Mouse (Mus musculus) thymus, adult 2 months (tissue): ENCODE measurements around the gene Sema7a. TPM values are rescaled to one million over a fixed set of nuclear protein-coding genes. Genes with fewer than 3 reads are reported as not detected.

Source experiments
- DNase-seq: peaks from one replicate; pipeline ENCODE4 v3.0.0; 2021
- H3K27ac ChIP-seq: fragments of 200-500 bp; 2 replicates; pipeline ENCODE4 v1.5.1; 2012; ENCODE audit warnings: low read length, control low read depth; ENCODE audit not compliant: control insufficient read depth, insufficient read depth
- H3K27me3 ChIP-seq: fragments of 200-500 bp; 2 replicates; pipeline ENCODE4 v1.6.1; 2012; ENCODE audit warnings: mild to moderate bottlenecking, low read length, moderate library complexity, mixed read lengths; ENCODE audit not compliant: control insufficient read depth, insufficient read depth
- H3K36me3 ChIP-seq: fragments of 200-500 bp; 2 replicates; pipeline ENCODE4 v1.6.1; 2012; ENCODE audit warnings: mild to moderate bottlenecking, low read length, moderate library complexity; ENCODE audit not compliant: control insufficient read depth, insufficient read depth
- H3K4me1 ChIP-seq: fragments of 200-500 bp; replicated peaks from 2 replicates; pipeline ENCODE4 v1.6.1; 2012; ENCODE audit warnings: low read length; ENCODE audit not compliant: control insufficient read depth, insufficient read depth
- H3K4me3 ChIP-seq: fragments of 200-500 bp; 2 replicates; pipeline ENCODE4 v1.5.1; 2012; ENCODE audit warnings: mild to moderate bottlenecking, low read length, control low read depth, moderate library complexity; ENCODE audit not compliant: control insufficient read depth, insufficient read depth
- CTCF ChIP-seq: fragments of 200-500 bp; IDR thresholded peaks from 2 replicates; pipeline ENCODE4 v1.5.1; 2012; ENCODE audit warnings: mild to moderate bottlenecking, control low read depth, low read length, moderate library complexity, borderline replicate concordance; ENCODE audit not compliant: control insufficient read depth, poor library complexity, insufficient read depth; ENCODE audit errors: extremely low read depth
- POLR2A ChIP-seq: fragments of 200-500 bp; IDR thresholded peaks from 2 replicates; pipeline ENCODE4 v1.6.1; 2012; ENCODE audit warnings: mild to moderate bottlenecking, low read length, control low read depth, moderate library complexity; ENCODE audit not compliant: control insufficient read depth, poor library complexity, insufficient read depth; ENCODE audit errors: extremely low read depth
- WGBS: fragments of 180-500 bp; shearing (Covaris S2); methylation state at CpG from one replicate; pipeline ENCODE4 v1.1.7; 2018; 5-methylcytosine and 5-hydroxymethylcytosine counted together
- polyA plus RNA-seq: library from polyadenylated mRNA; depleted of rRNA; stranded (reverse); fragments of >200 nt; gene quantifications from 2 replicates; pipeline ENCODE4 v1.2.3, GENCODE M21; 2012

Gene Sema7a
- polyA plus RNA-seq, 1 experiment = 85.6 TPM

DNA sequence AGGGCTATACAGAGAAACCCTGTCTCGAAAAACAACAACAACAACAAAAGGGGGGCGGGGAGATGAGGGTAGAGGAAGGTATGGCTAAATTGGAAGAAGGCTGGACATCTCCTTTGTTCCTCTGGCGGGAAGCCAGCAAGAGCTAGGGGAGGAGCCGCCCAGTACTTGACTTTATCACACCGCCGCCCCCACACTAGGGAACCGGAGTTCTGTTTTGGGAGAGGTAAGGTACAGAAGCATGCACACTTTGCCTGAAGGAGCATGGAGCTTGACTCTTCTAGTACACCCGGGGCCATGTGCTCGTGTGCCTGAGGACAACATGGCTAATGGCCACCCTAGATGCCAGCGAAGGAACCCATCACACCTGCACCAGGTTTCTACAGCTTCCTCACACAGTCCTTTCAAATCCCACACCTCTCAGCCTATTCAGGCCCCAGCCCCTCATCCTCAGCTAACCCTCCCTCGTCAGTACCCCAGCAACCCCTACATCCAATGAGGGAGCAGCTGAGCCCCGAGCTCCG is 57.7 kb downstream of the Sema7a start:
- H3K27me3 ChIP-seq = no peaks in the 10 kb centered on the region
- 54% methylated on average over 13 of the region's 13 CpGs for WGBS
- TF ChIP-seq CTCF = no peak
- no peak for TF ChIP-seq POLR2A
- H3K27ac ChIP-seq = no peak overlapping the region
- DNase-seq = no peak
- no peaks in the 10 kb centered on the region for H3K36me3 ChIP-seq
- peaks cover 30% of the 10 kb centered on the region for H3K4me1 ChIP-seq
- H3K4me3 ChIP-seq = no peak overlapping the region

DNA sequence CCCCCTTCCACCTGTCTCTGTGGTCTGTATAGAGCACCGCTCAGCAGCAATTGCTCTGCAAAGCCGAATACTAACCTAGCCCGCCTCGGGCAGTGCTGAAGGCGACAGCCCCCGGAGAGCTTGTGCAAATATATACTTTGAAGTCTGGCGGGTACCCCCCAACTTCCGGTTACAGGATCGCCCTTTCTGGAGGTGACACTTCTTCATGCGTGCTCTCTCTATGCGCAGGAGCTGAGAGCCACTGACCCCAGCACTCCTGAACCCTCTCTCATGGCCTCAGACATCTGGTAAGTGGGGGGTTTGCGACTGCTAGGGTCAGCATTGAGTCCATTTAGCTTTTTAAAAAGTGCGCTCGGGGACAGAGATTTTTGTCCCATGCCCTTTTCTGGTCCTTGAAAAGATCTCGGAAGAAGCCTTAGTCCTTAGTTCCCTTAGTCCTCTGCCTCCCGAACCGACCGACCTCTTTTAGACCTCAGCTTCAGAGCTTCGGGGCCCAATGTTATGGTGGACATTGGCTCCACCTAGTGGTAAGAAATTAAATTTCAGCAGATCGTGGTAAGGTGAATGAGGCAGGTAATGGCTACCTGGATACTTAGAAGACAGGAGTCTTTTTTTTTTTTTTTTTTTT is 58.2 kb downstream of the Sema7a start:
- peak; percentile 90 for DNase-seq
- TF ChIP-seq CTCF = peak; percentile 27; the same call in 1 of the 2 replicates
- TF ChIP-seq POLR2A = peak; percentile 53; the same call in 1 of the 2 replicates
- Histone ChIP-seq H3K4me3 (peak overlapping the region; percentile 57), H3K27me3 (no peaks in the 10 kb centered on the region), H3K4me1 (peaks cover 24% of the 10 kb centered on the region), H3K36me3 (no peaks in the 10 kb centered on the region), H3K27ac (peak overlapping the region; percentile 6; the same call in 1 of the 2 replicates)
- under 1% methylated on average over 20 of the region's 20 CpGs for WGBS

DNA sequence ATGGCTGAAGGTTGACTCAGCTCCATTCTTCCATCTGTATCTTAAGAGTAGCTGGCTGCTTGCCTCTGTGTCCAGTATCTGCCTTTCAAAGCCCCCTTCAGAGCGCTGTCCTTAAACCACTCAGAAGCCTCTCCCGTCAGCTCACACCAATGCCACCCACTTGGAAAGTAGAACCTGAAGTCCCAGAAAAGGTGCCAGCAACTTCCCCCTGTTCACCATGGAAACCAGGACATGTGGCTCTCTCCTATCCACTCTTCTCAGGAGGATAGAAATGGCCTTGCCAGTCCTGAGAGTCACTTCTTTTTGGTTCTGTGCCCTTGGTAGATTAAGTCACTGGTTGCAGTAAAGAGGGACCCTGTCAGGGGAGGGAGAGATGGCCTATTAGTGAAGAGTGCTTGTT is 58.8 kb downstream of the Sema7a start:
- TF ChIP-seq CTCF = no peak
- no peak for TF ChIP-seq POLR2A
- peaks cover 18% of the 10 kb centered on the region for H3K4me1 ChIP-seq
- no peak for DNase-seq
- H3K4me3 ChIP-seq = no peak overlapping the region
- H3K27me3 ChIP-seq = no peaks in the 10 kb centered on the region
- no peak overlapping the region for H3K27ac ChIP-seq
- H3K36me3 ChIP-seq = no peaks in the 10 kb centered on the region
- WGBS = 70% methylated on average over 2 of the region's 2 CpGs

DNA sequence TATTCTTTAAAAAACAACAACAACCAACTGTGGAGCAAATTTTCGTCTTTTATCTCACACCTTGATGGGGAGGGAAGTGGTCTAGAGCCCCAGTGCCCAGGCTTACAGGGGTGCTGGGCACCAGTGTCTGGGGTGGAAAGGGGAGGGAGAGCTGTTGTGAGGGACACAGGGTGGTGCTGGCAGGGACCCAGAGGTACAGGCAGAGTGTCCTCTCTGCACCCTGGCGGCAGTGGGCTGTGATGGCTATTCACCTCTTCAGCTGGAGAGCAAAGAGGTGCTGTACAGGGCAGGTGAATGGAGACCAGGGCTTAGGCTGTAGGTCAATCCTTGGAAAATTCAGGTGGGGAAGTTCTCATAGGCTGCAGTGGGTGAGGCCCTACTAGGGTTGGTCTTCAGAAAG is 59.8 kb downstream of the Sema7a start:
- H3K36me3 ChIP-seq = no peaks in the 10 kb centered on the region
- 63% methylated on average over 2 of the region's 2 CpGs for WGBS
- H3K4me1 ChIP-seq = peaks cover 10% of the 10 kb centered on the region
- no peaks in the 10 kb centered on the region for H3K27me3 ChIP-seq
- DNase-seq = no peak
- TF ChIP-seq POLR2A = no peak
- TF ChIP-seq CTCF = no peak
- H3K4me3 ChIP-seq = no peak overlapping the region
- H3K27ac ChIP-seq = no peak overlapping the region

DNA sequence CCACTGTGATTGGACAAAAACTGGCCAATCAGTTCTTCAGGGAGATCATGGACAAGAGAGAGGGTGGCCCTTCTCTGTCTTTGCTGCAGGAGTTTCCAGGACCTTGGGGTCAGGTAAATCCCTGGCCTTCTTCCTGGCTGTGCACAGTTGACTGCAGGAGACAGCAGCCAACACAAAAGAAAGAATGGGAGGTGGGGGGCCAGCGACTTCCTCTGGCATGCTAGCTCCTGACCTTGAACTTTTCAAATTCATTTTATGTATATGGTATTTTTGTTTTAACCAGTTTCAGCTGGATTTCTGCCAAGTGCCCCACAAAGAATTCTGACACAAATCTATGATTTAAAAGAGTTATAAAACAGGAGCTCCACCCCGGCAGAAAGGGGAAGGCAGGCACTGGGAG is 63.4 kb downstream of the Sema7a start:
- peaks cover 9% of the 10 kb centered on the region for H3K4me1 ChIP-seq
- H3K27me3 ChIP-seq = no peaks in the 10 kb centered on the region
- DNase-seq = no peak
- no peak overlapping the region for H3K27ac ChIP-seq
- no peaks in the 10 kb centered on the region for H3K36me3 ChIP-seq
- WGBS = 13% methylated on average over 2 of the region's 2 CpGs
- no peak for TF ChIP-seq CTCF
- TF ChIP-seq POLR2A = no peak
- no peak overlapping the region for H3K4me3 ChIP-seq

DNA sequence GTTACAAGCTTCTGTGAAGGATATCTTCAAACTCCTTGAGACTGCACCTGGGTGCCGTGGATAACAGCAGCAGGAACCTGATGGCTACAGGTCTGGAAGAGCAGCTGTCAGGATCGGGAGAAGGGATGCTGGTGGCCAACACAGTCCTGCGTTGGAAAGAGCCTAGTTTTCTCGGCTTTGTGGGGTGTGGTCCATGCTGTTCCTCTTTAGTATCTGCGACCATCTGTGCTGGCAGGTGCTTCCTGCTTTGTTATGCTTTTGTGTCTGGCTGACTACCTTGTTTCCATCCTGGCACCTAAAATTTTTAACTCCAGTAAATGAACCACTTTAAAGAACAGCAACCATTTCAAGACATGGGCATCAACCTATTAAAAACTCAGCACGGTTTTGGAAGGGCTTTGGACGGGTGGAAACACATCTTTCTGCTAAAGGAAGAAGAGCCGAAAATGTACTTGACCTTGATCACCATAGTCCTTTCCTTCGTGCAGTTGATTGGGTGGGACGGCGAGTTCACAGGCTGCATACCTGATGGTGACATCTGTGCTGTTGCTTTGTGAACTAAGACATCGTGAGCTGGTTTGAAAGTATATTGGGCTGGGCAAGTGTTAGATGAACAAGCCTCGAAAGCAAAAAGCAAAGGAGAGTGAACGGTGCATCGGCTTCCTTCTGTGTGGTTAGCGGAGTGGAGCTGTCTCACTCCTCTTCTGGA is 66.0 kb downstream of the Sema7a start, which contains the start of gene Cyp11a1:
Cyp11a1 (plus strand) TSS at position 659 of the 709 bp plus-strand sequence.
- no peaks in the 10 kb centered on the region for H3K27me3 ChIP-seq
- H3K4me3 ChIP-seq = no peak within 1 kb of the TSS
- TF ChIP-seq POLR2A = no peak
- TF ChIP-seq CTCF = no peak
- H3K4me1 ChIP-seq = peaks cover 9% of the 10 kb centered on the region
- H3K27ac ChIP-seq = no peak within 1 kb of the TSS
- 30% methylated on average over 16 of the region's 16 CpGs for WGBS
- no peaks in the 10 kb centered on the region for H3K36me3 ChIP-seq
- DNase-seq = peak; percentile 21
